In genomic region chr6:56832407-56832796, GRCm38 (mm10) we compare ENCODE assay signal across 9 mouse cellular contexts. TPM values are rescaled to one million over a fixed set of nuclear protein-coding genes. Genes with fewer than 3 reads are reported as not detected.
DNase-seq lines count a peak whose midpoint lies in the region; ATAC-seq and TF ChIP-seq lines count a peak whose summit lies in the region.
"Had no signal": no experiment of that assay in that cellular context is flagged by ENCODE, and none has a peak within 500 bp of the region (broad histone marks: within the 10 kb centered on the region; RNA-seq: fewer than 3 reads in every experiment).

No protein-coding gene starts in this region.

- no peaks in the 10 kb centered on the region for H3K9me3 ChIP-seq in heart, embryonic 10.5 days
- H3K9me3 ChIP-seq in heart, embryonic 15.5 days (replicated peaks), result no peaks in the 10 kb centered on the region
- no peaks in the 10 kb centered on the region for H3K9me3 ChIP-seq in liver, embryonic 16.5 days (replicated peaks; ENCODE audit: control insufficient read depth, low read length)
- no peaks in the 10 kb centered on the region for H3K9me3 ChIP-seq in stomach, postnatal 0 days (ENCODE audit: control insufficient read depth, low read length)
- H3K9me3 ChIP-seq: G1E had no signal

- peak overlapping the region; percentile 88 for H3K9ac ChIP-seq in heart, embryonic 15.5 days
- peak overlapping the region; percentile 64 for H3K9ac ChIP-seq in liver, embryonic 16.5 days (ENCODE audit: low read depth, low read length)
- peak overlapping the region; percentile 87 for H3K9ac ChIP-seq in stomach, postnatal 0 days (ENCODE audit: low read length)

- under 1% methylated on average over 15 of the region's 15 CpGs for WGBS in heart, embryonic 10.5 days
- WGBS in bone marrow, adult 2 months, result 7% methylated on average over 15 of the region's 15 CpGs
- under 1% methylated on average over 15 of the region's 15 CpGs for WGBS in heart, embryonic 15.5 days
- WGBS in liver, embryonic 16.5 days (ENCODE audit: insufficient replicate concordance), result 3% methylated on average over 15 of the region's 15 CpGs
- 2% methylated on average over 15 of the region's 15 CpGs for WGBS in stomach, postnatal 0 days

- no peak for DNase-seq in heart, embryonic 10.5 days (ENCODE audit: low spot score)
- no peak for DNase-seq in heart, postnatal 4 days
- no peak for DNase-seq in stomach, postnatal 0 days (ENCODE audit: low spot score)
- DNase-seq in layer of hippocampus, postnatal 14 days (ENCODE audit: low spot score in 2 of 2), result no peak
- no peak for DNase-seq in ovary, postnatal 10 days (ENCODE audit: low spot score)

- H3K4me1 ChIP-seq in heart, embryonic 10.5 days, result peaks cover 5% of the 10 kb centered on the region
- H3K4me1 ChIP-seq in bone marrow, adult 2 months (ENCODE audit: control insufficient read depth, insufficient read depth, low read length), result no peaks in the 10 kb centered on the region
- H3K4me1 ChIP-seq in heart, embryonic 15.5 days (replicated peaks), result peaks cover 5% of the 10 kb centered on the region; the same call in 1 of the 2 replicates
- H3K4me1 ChIP-seq in liver, embryonic 16.5 days (ENCODE audit: control insufficient read depth, low read depth, low read length), result peaks cover 9% of the 10 kb centered on the region
- 0 out of 2 replicates have a peak, but pooled peaks cover 2% of the 10 kb centered on the region for H3K4me1 ChIP-seq in stomach, postnatal 0 days (replicated peaks; ENCODE audit: control insufficient read depth, insufficient read depth)

- TF ChIP-seq POLR2A in bone marrow, adult 2 months (IDR thresholded peaks at IDR 0.05; ENCODE audit: borderline replicate concordance, control insufficient read depth, low read depth, low read length), result no peak

- no peak for ATAC-seq in heart, embryonic 15.5 days (replicated peaks; ENCODE audit: insufficient number of reproducible peaks, insufficient read depth, low FRiP score, low read depth)
- ATAC-seq in liver, embryonic 16.5 days (ENCODE audit: low read depth), result no peak
- ATAC-seq in stomach, postnatal 0 days (ENCODE audit: low FRiP score, low TSS enrichment), result peak; percentile 43

- TF ChIP-seq CTCF in bone marrow, adult 2 months (IDR thresholded peaks at IDR 0.05; ENCODE audit: control insufficient read depth, insufficient read depth, low read length), result no peak
- TF ChIP-seq CTCF in stomach, postnatal 0 days (IDR thresholded peaks at IDR 0.05; ENCODE audit: low read depth), result no peak

- peak overlapping the region; percentile 83 for H3K4me2 ChIP-seq in heart, embryonic 15.5 days
- peak overlapping the region; percentile 77 for H3K4me2 ChIP-seq in liver, embryonic 16.5 days (ENCODE audit: low read depth, low read length)
- peak overlapping the region; percentile 70 for H3K4me2 ChIP-seq in stomach, postnatal 0 days (replicated peaks; ENCODE audit: low read depth)

- peak overlapping the region; percentile 95 for H3K27ac ChIP-seq in heart, embryonic 10.5 days
- no peak overlapping the region for H3K27ac ChIP-seq in bone marrow, adult 2 months (ENCODE audit: control insufficient read depth, insufficient read depth, low read depth, low read length, poor library complexity)
- H3K27ac ChIP-seq in heart, embryonic 15.5 days, result peak overlapping the region; percentile 91
- no peak overlapping the region for H3K27ac ChIP-seq in liver, embryonic 16.5 days (ENCODE audit: low read length)
- peak overlapping the region; percentile 91 for H3K27ac ChIP-seq in stomach, postnatal 0 days (replicated peaks)

- no peak for TF ChIP-seq EP300 in stomach, postnatal 0 days (optimal IDR thresholded peaks at IDR 0.05)

- H3K36me3 ChIP-seq in heart, embryonic 10.5 days, result peaks cover 20% of the 10 kb centered on the region
- H3K36me3 ChIP-seq in heart, embryonic 15.5 days, result 0 out of 2 replicates have a peak, but pooled peaks cover 6% of the 10 kb centered on the region
- H3K36me3 ChIP-seq in liver, embryonic 16.5 days (ENCODE audit: control insufficient read depth, insufficient read depth), result no peaks in the 10 kb centered on the region
- 0 out of 2 replicates have a peak, but pooled peaks cover 3% of the 10 kb centered on the region for H3K36me3 ChIP-seq in stomach, postnatal 0 days (ENCODE audit: control insufficient read depth, insufficient read depth, low read length)
- H3K36me3 ChIP-seq: G1E had no signal

- peak overlapping the region; percentile 83 for H3K4me3 ChIP-seq in heart, embryonic 10.5 days
- H3K4me3 ChIP-seq in bone marrow, adult 2 months (replicated peaks; ENCODE audit: control insufficient read depth, low read depth, low read length), result peak overlapping the region; percentile 48
- peak overlapping the region; percentile 87 for H3K4me3 ChIP-seq in heart, embryonic 15.5 days
- H3K4me3 ChIP-seq in liver, embryonic 16.5 days (ENCODE audit: low read depth, low read length), result peak overlapping the region; percentile 67
- H3K4me3 ChIP-seq in stomach, postnatal 0 days (ENCODE audit: low read depth, low read length), result peak overlapping the region; percentile 75

- H3K27me3 ChIP-seq in heart, embryonic 10.5 days (ENCODE audit: insufficient read depth, poor library complexity, severe bottlenecking), result no peaks in the 10 kb centered on the region
- no peaks in the 10 kb centered on the region for H3K27me3 ChIP-seq in heart, embryonic 15.5 days
- H3K27me3 ChIP-seq in liver, embryonic 16.5 days (ENCODE audit: control insufficient read depth, insufficient read depth, low read depth, low read length), result peaks cover 9% of the 10 kb centered on the region
- no peaks in the 10 kb centered on the region for H3K27me3 ChIP-seq in stomach, postnatal 0 days (ENCODE audit: control insufficient read depth, insufficient read depth, low read length)

RNA-seq across cellular contexts. Expression of gene Fkbp9, which starts 0.5 kb away (rescaled TPM):
- 122 and 142 TPM in 2 replicates for polyA plus RNA-seq in heart, embryonic 10.5 days (2016; fragmentation: Nextera tagmentation; extraction: Ambion mirVana)
- total RNA-seq in heart, postnatal 4 days (2021), result 100 to 1,000 TPM; 130 to 135 TPM
- 5.5 and 15.3 TPM in 2 replicates for polyA plus RNA-seq in bone marrow, adult 2 months (2011; ENCODE audit: insufficient read depth, insufficient read length, low replicate concordance, missing spikeins)
- polyA plus RNA-seq in heart, embryonic 15.5 days (2015; fragmentation: Nextera tagmentation; extraction: Ambion mirVana), result 129 and 161 TPM in 2 replicates
- 22.1 and 23.9 TPM in 2 replicates for polyA plus RNA-seq in liver, embryonic 16.5 days (2015; fragmentation: Nextera tagmentation; extraction: Ambion mirVana)
- 80.5 and 85.8 TPM in 2 replicates for polyA plus RNA-seq in stomach, postnatal 0 days (2015; fragmentation: Nextera tagmentation; extraction: Ambion mirVana)
- total RNA-seq in layer of hippocampus, postnatal 14 days (2021), result 10 to 100 TPM; 34.7 to 38.7 TPM
- polyA plus RNA-seq: G1E had no signal

RNA-seq across cellular contexts. Expression of gene Kbtbd2, which starts 34.8 kb away (rescaled TPM):
- 35.8 and 39.9 TPM in 2 replicates for polyA plus RNA-seq in heart, embryonic 10.5 days (2016; fragmentation: Nextera tagmentation; extraction: Ambion mirVana)
- total RNA-seq in heart, postnatal 4 days (2021), result 10 to 100 TPM; 43.7 to 44.9 TPM
- 12.8 and 15.3 TPM in 2 replicates for polyA plus RNA-seq in bone marrow, adult 2 months (2011; ENCODE audit: insufficient read depth, insufficient read length, low replicate concordance, missing spikeins)
- polyA plus RNA-seq in heart, embryonic 15.5 days (2015; fragmentation: Nextera tagmentation; extraction: Ambion mirVana), result 22.8 and 31.2 TPM in 2 replicates
- polyA plus RNA-seq in liver, embryonic 16.5 days (2015; fragmentation: Nextera tagmentation; extraction: Ambion mirVana), result 14.6 and 15.1 TPM in 2 replicates
- 9.3 and 10.8 TPM in 2 replicates for polyA plus RNA-seq in stomach, postnatal 0 days (2015; fragmentation: Nextera tagmentation; extraction: Ambion mirVana)
- total RNA-seq in layer of hippocampus, postnatal 14 days (2021), result 10 to 100 TPM; 44.4 TPM

Comparison
In these comparisons a context has a peak if more than half of its experiments do, and no peak if none do; other contexts are left out.
1. H3K27ac ChIP-seq: peak in heart, embryonic 10.5 days (single experiment), heart, embryonic 15.5 days (single experiment) and stomach, postnatal 0 days (single experiment); none in bone marrow, adult 2 months (single experiment) and liver, embryonic 16.5 days (single experiment).
2. Peak in every context shown above with its lines, with median percentiles within 50 percentile points of each other: H3K4me3 ChIP-seq, H3K4me2 ChIP-seq and H3K9ac ChIP-seq.